Mouse (Mus musculus): ENCODE measurements around the gene Rexo5. TPM values are rescaled to one million over a fixed set of nuclear protein-coding genes. Genes with fewer than 3 reads are reported as not detected.

Gene Rexo5
- polyA plus RNA-seq (2017; shearing (Covaris generic)): 10 to 100 TPM; 32.0 to 39.9 (median 33.8) TPM

DNA sequence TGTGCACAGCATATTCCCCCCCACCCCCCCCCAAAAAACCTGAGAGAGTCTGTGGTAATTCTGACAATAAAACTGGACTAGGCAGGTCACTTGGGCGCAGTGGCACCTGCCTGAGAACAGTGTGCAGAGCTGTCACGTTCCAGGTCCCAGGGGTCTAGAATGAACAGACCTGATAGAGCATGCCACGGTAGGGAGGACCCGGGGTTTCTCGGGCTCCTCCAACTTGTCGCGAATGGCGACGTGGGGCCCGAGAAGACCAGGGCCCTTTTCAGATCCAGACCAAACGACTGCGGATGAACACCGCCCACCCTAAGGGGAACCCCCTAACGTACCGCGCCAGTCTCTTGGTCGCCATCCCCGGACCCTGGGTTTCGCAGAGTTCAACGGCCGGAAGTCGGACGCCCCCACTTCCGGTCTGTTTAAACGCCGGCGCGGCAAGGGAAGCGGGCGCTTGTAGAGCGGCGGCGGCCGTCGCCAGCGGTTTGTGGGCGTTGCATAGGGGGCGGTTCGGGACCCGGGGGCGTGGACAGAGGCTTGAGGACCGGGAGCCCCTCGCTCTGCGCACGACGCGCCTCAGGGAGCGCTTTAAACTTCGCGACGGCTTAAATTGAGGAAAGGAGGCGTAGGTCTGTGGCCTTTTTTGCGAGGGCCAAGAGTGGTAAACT, at the start of gene Rexo5, which contains the start of gene Eri2:
Gene Rexo5 (plus strand): TSS at position 421 of the 665 bp plus-strand sequence.
Gene Eri2 (minus strand): TSS at position 473 of the 665 bp plus-strand sequence.
- peak; percentile 95 for ATAC-seq

GRCm38 (mm10) chr7:119744321-119744720, 49.5 kb upstream of the Rexo5 start:
- ATAC-seq: peak; percentile 32

DNA sequence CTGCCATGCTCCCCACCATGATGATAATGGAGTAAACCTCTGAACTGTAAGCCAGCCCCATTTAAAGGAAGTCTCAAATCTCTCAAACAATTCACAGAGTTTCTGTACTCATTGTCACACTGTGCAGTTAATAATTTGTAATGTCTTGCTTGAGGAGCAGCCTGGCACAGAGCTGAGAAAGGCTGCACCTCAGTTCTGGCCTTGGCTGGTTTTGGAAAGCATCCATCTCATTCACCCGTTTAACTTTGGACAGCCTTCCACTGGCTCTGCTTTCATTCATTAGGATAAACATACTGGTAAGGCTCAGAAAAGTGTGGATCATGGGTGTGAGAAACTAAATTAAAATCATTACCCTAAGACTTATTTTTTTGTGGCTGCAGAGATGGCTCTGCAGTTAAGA, 47.9 kb upstream of the Rexo5 start:
- ATAC-seq: no peak

GRCm38 (mm10) chr7:119748761-119749160, 45.0 kb upstream of the Rexo5 start:
- ATAC-seq: no peak

DNA sequence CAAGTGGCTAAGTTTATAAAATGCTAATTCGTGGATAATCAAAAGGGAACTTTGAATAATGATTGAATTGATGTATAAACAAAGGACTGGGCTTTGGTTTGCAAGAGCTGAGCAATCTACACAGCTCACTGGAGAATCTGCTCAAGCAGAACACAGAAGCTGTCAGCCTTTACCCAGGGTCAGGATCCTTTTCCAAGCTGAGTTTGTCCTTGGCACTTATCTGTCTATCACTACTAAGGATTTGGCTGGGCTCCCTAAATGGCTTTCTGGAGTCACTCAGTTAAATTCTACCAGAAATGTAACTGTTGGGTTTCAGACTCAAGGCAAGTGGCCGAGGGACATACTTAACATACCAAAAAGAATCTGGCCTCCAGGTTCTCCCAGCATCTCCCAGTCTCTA, 43.9 kb upstream of the Rexo5 start:
- ATAC-seq: no peak

DNA sequence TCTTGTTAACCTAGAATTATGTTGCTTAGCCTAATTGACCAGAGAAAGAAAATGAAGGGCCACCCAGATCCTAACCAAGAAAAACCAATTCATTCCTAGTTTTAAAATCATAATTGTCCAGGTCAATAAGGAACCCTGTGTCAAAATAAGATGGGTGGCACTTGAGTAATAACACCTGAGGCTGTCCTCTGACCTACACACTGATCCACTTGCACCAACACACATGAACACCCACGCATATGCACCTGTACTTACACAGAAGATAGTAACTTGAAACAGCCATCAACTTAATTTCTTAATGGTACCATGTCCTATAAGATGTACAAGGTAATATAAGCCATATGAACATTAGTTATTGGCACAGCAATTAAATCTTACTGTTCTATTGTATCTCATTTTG, 40.1 kb upstream of the Rexo5 start:
- no peak for ATAC-seq

- no peak for ATAC-seq
These were observed 33.3 kb upstream of the Rexo5 start, which contains the start of gene Acsm3 for GRCm38 (mm10) chr7:119760527-119760951. TSS of gene Acsm3 (plus strand) at chr7:119760923.

DNA sequence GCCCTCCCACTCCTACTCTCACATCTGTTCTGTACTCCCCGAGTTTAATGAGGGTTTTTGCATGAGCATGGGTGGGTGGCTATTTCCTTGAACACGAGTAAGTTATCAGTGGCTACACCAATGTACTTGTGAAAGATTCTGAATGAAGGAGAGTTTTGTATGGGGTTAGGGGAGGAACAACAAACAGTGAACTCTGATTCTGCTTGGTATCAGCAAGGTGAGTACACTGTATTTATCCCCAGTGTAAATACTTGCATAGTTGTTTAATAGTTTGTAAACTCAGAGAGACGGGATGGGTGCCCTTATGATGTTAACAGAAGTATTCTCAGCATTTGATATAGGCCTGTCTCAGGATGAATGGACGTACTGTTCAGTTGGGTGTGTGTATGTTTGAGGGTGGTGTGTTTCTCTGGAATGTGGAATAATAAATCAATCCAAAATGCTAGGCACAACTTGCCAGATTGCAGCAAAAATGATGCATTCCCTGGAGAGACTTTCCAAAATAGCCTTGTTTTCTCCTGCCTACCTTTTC, 31.6 kb upstream of the Rexo5 start:
- no peak for ATAC-seq

DNA sequence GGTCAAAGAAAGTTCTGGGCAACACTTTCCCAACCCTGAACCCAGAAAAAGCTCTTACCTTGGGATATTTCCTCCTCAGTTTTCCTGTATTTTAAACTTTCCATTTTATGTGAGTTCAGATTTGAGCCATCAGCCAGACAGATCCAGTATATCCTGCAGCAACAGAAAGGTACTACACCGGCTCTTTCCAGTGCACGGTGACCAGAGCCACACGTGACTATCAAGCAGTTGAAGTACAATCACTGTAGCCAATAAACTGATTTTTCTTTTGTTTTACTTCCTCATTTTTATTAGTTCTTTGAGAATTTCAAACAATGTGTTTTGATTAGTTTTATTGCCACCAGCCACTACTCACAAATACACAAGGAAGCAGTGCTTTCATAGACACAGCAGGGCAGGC, 29.4 kb upstream of the Rexo5 start:
- no peak for ATAC-seq

DNA sequence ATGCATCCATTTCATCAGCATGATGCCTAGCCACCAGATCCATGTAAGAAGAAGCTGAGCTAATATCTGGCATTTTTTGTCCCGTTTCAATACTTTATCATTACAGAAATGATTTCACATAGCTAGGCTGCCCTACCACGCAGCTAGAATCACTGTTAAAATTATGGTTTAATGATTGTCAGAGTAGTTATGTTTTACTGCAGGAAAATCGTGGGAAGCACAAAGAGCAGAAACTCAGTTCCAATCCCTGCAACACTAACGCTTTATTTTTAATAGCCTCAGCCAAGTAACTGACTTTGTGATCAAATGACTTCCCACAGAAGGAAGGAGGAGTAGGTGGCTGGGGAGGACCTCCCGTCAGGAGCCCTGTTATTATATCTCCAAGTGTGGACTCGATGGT, 26.8 kb upstream of the Rexo5 start:
- ATAC-seq: no peak

DNA sequence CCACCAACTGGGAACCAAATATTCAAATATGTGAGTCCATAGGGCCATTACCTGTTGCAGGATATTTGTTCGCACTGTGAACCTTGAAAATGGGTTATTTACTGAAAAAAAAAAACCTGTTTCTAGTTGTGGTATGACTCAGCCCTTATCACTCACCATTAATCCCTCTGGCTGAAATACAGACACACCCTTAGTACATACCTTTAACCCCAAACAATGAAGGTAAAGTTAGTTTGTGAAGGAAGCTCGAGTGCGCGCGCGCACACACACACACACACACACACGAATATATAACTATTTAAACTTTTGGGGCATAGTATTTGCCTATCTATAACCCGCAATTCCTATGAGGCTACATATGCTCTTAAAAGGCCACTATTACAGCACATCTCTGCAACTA, 23.9 kb upstream of the Rexo5 start:
- ATAC-seq: no peak

GRCm38 (mm10) chr7:119783453-119783852, 10.4 kb upstream of the Rexo5 start:
- ATAC-seq: no peak

DNA sequence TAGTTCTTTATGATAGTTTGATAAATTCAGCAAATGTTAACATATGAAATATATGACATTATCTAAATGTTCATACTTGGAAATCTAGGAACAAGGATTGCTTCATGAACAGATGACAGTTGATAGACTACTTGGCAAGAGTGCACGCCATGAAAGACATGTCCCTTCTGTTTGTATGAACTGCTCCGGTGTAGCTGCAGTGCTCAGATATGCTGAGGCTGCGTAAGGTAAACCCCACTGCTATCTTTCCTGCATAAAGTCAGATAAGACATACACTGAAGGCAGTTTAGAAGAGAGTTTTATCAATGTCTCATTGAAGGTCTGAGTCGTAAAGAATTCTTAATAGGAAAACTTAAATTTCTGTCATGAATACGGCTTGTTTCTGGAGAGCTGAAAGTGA, 8.9 kb upstream of the Rexo5 start:
- ATAC-seq: no peak

GRCm38 (mm10) chr7:119789024-119789423, 4.8 kb upstream of the Rexo5 start:
- ATAC-seq: no peak

GRCm38 (mm10) chr7:119794251-119794638, 439 bp downstream of the Rexo5 start:
- ATAC-seq: no peak

DNA sequence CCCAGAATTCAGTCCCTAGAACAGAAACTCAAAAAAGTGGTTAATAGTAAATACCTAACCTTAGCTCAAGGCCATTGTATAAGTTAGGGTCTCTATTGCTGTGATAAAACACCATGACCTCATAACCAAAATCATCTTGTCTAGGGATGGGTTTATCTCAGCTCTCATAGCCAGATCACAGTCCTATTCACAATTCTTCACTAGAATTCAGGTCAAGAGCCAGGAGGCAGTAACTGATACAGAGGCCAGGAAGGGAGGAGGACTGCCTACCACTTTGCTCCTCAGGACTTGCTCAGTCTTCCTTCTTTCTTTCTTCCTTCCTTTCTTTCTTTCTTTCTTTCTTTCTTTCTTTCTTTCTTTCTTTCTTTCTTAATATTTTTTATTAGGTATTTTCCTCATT, 1.5 kb downstream of the Rexo5 start:
- ATAC-seq: no peak

DNA sequence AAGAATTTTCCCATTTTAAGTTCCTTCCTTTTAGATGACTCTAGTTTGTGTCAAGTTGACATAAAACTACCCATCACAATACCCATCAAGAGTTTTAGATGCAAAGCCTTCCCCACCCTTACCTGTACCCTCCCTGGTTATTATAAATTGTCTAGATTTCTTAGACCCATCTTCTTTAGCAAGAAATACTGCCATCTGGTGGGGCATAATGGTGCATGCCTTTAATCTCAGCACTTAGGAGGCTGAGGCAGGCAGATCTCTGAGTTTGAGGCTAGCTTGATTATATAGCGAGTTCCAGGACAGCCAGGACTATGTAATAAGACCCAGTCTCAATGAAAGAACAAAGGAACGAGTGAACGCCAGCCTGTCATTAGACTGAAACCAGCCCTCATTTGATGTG, 6.7 kb downstream of the Rexo5 start:
- ATAC-seq: no peak

- peak; percentile 96 for ATAC-seq
These were observed 7.2 kb downstream of the Rexo5 start for GRCm38 (mm10) chr7:119800991-119801390.

- no peak for ATAC-seq
These were observed 13.6 kb downstream of the Rexo5 start for GRCm38 (mm10) chr7:119807396-119807795.

DNA sequence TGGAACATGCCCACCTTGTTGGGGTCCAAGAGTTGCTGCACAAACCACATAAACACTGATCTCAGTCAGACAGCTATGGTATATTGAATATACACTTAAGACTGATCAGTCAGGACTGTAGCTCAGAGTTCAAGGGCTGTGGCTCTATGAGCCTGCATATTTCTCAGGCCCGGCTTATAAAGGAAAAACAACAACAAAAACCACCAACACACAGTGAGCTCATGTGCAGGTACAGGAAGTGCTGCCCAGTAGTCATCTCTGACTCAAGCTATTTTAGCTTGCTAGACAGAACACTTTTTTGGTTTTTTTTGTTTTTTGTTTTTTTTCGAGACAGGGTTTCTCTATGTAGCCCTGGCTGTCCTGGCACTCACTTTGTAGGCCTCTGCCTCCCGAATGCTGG, 14.9 kb downstream of the Rexo5 start:
- peak; percentile 69 for ATAC-seq

DNA sequence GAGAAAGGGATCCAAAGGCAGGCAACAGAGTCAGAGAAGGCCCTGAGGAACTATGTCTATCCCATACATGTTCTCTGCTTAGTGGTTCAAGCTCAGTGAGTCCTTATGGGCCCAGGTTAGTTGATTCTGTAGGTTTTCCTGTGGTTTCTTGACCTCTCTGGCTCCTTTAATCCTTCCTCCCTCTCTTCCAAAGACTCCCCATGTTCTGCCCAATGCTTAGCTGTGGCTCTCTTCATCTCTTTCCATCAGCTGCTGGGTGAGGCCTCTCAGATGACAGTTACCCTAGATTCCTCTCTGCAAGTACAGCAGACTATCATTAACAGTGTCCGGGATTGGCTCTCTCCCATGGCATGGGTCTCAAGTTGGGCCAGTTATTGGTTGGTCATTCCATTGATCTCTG, 41.6 kb downstream of the Rexo5 start:
- no peak for ATAC-seq

DNA sequence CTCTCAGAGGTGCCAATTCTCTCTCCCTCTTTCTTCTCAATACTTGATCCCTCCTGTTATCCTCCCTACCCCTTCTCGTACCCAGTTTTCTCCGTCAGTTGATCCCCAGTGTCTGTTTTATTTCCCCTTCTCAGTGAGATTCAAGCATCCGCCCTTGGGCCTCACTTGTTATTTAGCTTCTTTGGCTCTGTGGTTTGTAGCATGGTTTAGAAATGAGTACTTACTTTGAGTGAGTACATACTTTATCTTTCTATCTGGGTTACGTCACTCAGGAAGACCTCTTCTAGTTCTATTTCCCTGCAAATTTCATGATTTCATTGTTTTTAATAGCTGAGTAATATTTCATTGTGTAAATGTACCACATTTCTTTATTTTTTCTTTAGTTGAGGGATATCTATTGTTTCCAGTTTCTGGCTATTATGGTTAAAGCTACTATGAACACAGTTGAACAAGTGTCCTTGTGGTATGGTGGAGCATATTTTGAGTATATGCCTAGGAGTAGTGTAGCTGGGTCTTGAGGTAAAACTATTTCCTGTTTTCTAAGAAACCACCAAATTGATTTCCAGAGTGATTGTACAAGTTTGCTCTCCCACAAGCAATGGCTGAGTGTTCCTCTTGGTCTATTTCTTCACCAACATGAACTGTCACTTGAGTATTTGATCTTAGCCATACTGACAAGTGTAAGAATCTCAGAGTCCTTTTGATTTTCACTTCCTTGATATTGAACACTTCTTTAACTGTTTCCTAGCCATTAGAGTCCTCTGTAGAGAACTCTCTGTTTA, 42.4 kb downstream of the Rexo5 start:
- ATAC-seq: peak; percentile 94

GRCm38 (mm10) chr7:119841820-119842449, 48.1 kb downstream of the Rexo5 start:
- ATAC-seq: peak; percentile 60

Measured in inflammation-experienced regulatory T-cells, adult 6 months (primary cell).